Mouse (Mus musculus): ENCODE results near the gene Becn1.

DNA sequence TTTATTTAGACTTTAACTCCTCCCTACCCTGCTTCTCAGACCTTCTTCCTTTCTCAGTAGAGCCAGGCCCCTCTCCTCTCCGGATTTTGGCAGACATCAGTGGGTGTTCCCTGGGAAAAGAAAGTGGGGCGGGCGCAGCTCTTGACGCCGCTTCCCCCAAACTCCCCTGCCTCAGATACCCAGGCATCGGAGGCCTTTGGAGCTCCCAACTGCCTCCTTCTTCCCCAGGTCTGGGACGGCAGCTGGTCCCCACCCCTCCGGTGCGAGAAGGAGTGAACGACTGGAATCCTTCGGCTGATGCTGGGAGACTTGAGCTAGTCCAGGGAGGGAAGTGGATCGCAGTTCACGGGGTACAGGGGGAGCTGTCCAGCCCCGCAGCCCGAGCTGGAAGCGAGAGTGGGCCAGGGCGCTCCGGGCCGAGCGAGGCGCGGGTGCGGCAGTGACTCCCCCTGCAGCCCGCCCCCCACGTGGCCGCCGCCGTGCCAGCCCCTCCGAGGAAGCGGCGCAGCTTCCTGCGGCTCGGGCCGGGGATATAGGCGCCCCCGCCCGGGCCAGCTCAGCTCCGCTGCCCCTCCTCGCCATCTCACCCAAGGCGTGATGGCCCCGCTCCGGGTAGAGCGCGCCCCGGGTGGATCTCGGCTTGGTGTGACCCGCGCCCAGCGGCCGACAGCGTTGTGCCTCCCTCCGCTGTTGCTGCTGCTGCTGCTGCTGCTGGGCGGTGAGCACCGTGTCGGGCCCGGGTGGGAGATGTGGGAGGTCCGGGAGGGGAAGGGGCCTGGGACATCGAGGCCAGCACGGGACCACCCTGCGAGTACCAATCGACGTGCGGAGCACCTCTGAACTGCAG is 56.0 kb downstream of the Becn1 start, which contains the start of gene Ramp2:
- TF ChIP-seq EP300 (IDR thresholded peaks at IDR 0.05) (no peak), CTCF (IDR thresholded peaks at IDR 0.05) (peak; percentile 3; the same call in 1 of the 2 replicates)

Measured in lung, postnatal 0 days (tissue).